Mouse (Mus musculus) thymus, postnatal 25 days (tissue): Measurements from ENCODE around the gene Coq5.
A peak's percentile ranks its signal among the peaks of the same experiment; 100 is the strongest.

ENCODE experiments used
- DNase-seq: peaks from one replicate; pipeline ENCODE4 v3.0.0; 2022

The Coq5 gene

GRCm38 (mm10) chr5:115312816-115313667 is 33.6 kb downstream of the Coq5 start:
- DNase-seq = no peak

- DNase-seq = no peak
These were observed 34.1 kb downstream of the Coq5 start for GRCm38 (mm10) chr5:115313668-115313943.

- no peak for DNase-seq
These were observed 37.6 kb downstream of the Coq5 start for GRCm38 (mm10) chr5:115316968-115317644.

- peak; percentile 66 for DNase-seq
These were observed 38.3 kb downstream of the Coq5 start for GRCm38 (mm10) chr5:115317645-115318328.

GRCm38 (mm10) chr5:115319004-115319940 is 39.8 kb downstream of the Coq5 start:
- peak; percentile 56 for DNase-seq

GRCm38 (mm10) chr5:115326256-115326831 is 46.9 kb downstream of the Coq5 start:
- DNase-seq = no peak

GRCm38 (mm10) chr5:115326875-115327609 is 47.6 kb downstream of the Coq5 start, which contains the start of gene Srsf9:
Gene Srsf9, plus strand, starts transcription at chr5:115327177.
- DNase-seq = peak; percentile 98

GRCm38 (mm10) chr5:115327610-115328548 is 48.4 kb downstream of the Coq5 start:
- DNase-seq = peak; percentile 56

GRCm38 (mm10) chr5:115330955-115331354 is 51.5 kb downstream of the Coq5 start:
- no peak for DNase-seq

GRCm38 (mm10) chr5:115333626-115334025 is 54.2 kb downstream of the Coq5 start:
- DNase-seq = no peak

GRCm38 (mm10) chr5:115340007-115340406 is 60.5 kb downstream of the Coq5 start:
- no peak for DNase-seq

- peak; percentile 85 for DNase-seq
These were observed 61.3 kb downstream of the Coq5 start, which contains the start of the genes Gatc and Triap1 for GRCm38 (mm10) chr5:115340577-115341313. Gene Gatc, minus strand, starts transcription at chr5:115341178. Gene Triap1, plus strand, starts transcription at chr5:115341225.

GRCm38 (mm10) chr5:115341314-115342165 is 62.1 kb downstream of the Coq5 start:
- no peak for DNase-seq
